Mouse (Mus musculus): Measurements from ENCODE around the gene Osmr. TPM values are rescaled to one million over a fixed set of nuclear protein-coding genes. Genes with fewer than 3 reads are reported as not detected.

Osmr gene
- total RNA-seq (2021): 1 to 10 TPM; 2.3 to 2.5 TPM

DNA sequence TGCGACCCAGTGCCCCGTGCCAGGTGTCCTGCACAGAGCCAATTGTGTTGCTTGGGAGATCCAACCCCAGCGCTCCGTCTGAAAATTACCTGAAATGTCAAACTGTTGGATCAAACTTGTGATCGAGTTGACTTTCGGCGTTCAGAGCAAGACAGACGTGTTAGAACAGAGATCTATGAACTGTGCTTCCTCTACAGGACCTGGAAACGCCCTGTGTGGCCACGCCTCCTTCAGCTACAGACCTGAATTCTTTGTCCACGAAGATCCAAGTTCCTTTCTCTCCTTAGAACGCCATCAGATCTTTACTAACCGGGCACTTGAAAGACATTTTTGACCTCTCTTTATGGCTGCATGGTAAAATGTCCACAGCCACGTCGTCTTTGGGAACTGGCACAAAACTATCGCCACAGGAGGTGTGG is at the start of gene Osmr:
Osmr (minus strand) TSS at position 369 of the 419 bp plus-strand sequence.
- DNase-seq (ENCODE audit: low spot score in 2 of 2): no peak
- intact Hi-C loops (cut with DNase I): no loop called here

DNA sequence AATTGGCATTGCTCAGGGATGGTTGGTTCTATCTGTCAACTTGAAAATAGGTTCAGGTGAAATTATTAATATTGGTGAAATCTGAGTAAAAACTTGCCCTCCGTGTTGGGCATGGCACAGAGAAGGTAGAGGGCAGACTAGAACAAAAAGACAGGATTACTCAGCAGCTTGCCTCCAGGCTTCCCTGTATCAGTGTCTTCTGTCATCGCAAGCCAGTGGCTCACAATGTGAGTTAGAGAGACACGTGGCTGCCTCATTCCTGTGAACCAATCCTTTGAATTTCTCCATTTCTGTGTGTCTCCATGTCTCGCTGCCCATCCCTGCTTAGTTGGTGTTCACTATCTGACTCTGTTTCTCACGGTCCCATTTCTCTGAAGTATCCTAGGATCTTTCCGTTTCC is 44.6 kb upstream of the Osmr start:
- DNase-seq (ENCODE audit: low spot score in 2 of 2): no peak
- intact Hi-C loops (cut with DNase I): no loop called here

DNA sequence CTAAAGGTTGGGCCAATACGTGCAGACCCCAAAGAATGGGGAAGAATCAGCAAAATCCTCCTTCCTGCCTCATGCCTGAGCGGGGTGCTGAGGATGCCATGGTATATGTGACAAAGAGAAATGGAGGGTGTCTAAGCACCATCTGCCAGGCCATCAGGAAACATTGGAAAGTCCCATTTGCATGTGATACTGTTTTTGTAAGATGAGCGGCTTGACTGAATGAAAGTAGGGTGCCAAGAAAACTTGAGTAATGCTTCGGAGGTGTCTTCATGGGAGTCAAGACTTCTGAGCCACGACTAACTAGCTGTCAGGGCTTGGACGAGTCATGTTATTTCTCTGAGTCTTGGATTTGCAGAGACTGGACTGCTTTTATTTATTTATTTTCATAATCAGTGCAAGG is 39.4 kb upstream of the Osmr start:
- intact Hi-C loops (cut with DNase I): loop anchor here (5.0 kb wide), 1 partner anchor 73 kb away; no protein-coding TSS in a partner anchor
- peak in 1 of 2 experiments; percentile 35 for DNase-seq (ENCODE audit: low spot score in 2 of 2)

DNA sequence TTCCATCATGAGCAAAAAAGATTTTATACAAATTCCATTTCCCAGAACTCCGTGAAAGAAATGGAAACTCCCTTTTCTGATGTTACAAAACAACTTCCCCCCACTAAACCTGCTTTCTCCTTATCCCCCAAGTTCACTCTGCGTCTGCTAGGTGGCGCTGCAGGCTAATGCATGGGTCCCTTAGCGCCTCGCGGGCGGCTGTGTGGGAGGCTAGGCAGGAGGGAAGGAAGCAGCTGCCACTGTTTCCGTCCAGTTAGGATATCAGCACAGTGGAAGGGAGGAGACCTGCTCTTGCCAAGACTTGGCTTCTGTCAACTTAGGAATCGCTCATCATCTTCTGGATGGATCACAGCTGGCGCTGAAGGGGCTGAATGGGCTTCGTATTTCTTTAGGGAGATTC is 34.9 kb upstream of the Osmr start:
- DNase-seq (ENCODE audit: low spot score in 2 of 2): peak; percentile 90 to 93
- intact Hi-C loops (cut with DNase I): loop anchor here (1.0 to 5.0 kb wide), 5 partner anchors 69 to 533 kb away; no protein-coding TSS in a partner anchor

DNA sequence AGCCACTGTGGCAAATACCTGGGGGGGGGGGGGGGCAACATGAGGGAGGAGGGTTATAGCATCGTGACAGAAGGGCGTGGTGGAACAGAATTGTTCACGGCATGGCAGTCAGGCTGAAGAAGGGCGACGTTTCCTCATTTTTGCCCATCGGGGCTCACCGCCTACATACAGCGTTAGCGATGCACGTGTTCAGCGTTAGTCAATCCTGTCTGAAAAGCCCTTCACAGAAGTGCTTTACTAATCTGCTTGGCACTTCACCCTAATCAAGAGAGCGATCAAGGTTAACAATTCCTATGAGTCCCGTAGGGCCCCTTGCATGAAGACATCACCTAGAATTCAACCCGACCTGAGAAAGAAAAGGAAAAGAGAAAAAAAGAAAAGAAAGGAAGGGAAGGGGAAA is 34.3 kb upstream of the Osmr start:
- intact Hi-C loops (cut with DNase I): loop anchor here (1.0 to 2.0 kb wide), 4 partner anchors 68 to 534 kb away; no protein-coding TSS in a partner anchor
- no peak for DNase-seq (ENCODE audit: low spot score in 2 of 2)

DNA sequence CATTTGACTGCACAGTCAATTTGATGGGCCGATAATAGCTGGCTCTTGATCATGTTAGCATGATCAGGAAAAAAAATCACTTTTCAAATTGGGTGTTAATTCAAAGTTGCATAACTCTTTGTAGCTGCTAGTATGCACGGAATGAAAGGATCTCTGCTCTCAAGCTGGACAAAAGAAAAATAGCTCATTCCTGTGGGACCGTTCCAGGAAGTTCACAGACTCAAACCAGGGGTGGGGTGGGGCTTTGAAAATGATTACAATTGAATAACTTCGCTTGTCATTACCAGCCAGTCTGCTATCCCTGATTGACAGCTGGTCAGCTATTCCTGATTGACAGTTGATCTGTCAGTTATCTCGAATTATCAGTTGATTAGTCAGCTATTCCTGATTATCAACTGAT is 33.8 kb upstream of the Osmr start:
- intact Hi-C loops (cut with DNase I): loop anchor here (2.0 kb wide), 3 partner anchors 68 to 534 kb away; no protein-coding TSS in a partner anchor
- no peak for DNase-seq (ENCODE audit: low spot score in 2 of 2)

DNA sequence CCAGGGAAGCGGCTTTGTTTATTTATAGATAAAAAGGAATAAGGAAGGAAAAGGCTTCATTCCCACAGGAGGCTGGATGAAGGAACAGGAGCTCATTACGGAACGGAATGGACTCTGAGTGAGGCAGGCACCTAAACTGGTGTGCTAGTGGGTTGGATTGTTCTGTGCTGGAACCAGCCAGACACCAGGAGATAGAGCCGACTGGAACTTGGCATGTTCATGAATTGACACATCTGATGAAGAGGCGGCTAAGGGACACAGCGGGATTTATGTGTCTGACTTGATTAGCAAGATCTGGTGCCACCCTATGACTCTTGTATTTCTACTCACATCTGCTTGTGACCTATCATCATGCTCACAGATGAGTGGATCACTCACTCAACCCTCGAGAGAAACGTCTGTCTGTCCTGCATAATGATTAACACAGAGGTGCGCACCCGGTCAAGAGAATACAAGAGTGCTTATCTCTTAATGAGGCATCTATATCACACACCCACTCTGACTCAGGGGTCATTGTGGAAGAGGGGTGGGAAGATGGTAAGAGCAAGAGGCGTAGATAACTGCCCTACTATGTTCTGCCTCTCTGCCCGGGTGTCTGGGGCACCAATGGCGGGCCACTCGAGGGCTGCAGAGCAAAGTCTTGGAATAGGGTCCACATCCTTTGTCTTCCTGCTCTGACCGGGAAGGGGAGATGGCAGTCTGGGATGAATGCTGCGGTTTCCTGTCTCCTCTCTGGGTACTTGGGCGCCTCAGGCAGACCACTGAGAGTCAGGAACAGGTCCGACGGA is 31.7 kb upstream of the Osmr start:
- intact Hi-C loops (cut with DNase I): no loop called here
- DNase-seq (ENCODE audit: low spot score in 2 of 2): no peak

DNA sequence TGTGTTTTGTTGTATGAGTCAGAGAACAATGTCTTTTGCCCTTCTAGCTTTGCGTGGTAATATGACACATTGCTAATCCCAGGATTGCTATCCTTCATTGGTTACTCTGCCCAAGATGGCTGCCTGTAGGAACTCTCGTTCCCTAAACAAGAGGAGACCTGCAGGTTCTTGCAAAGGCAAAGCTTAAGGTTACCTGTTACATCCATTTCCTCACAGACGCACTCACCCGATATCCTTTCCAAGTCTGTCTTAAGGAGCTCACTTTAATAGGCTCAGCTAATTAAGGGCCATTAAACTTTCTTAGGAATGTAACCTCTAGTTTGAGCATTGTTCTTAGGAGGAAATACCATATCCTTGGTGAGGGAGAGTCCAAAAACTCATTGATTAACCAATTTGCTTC is 31.0 kb upstream of the Osmr start:
- intact Hi-C loops (cut with DNase I): no loop called here
- no peak for DNase-seq (ENCODE audit: low spot score in 2 of 2)

DNA sequence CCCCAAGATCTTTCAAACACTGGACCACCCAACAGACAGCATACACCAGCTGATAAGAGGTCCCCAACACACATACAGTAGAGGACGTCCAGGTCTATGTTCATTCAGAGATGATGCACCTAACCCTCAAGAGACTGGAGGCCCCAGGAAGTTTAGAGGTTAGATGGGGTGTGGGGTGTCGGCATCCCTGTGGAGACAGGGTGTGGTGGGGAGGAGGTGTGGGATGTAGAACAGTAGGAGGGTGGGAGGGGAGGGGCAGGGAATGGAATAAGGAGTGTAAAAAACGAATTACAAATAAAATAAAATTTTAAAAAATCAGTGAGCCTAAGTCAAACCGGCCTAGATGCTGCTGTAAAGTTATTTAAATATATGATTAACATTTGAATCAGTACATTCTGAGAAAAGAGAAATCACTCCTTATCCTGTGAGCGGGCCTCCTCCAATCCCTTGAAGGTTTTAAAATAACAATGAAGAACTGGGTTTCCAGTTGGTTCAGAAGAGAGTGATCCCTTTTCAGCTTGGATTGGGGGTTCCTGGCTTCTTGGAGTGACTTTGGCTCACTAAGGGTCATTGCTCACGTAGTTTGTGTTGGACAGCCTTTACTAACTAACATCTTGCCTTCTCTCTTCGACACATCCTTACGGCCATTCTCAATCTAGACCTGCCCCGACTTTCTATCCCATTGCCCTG is 28.7 kb upstream of the Osmr start:
- intact Hi-C loops (cut with DNase I): no loop called here
- DNase-seq (ENCODE audit: low spot score in 2 of 2): no peak

DNA sequence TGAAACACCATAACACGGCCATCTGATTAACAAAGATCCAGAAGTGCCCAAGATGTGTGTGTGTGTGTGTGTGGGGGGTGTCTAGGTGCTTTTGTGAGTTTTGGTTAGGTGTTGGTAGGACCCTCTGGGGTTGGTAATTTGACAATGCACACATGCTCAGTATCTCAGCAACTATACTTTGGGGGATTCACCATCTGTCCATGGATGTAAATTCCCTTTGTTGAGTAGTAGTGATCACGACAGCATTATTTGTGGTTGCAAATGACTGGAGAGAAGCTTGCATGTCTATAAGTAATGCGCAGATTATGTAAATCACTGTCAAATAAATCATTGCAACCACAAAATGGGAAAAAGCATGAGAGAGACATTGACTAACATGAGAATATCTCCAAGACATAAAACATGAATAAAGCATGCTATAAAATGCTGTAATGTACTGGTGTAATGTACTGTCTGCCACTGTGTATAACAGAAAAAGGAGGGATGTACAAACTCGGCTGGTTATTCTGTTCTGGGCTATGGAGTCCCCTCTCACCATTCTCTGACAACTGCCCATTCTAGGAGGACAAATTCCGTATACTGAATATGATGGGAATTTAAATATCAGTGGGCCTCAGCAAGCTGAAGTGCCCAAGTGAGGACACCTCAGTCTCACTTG is 27.3 kb upstream of the Osmr start:
- intact Hi-C loops (cut with DNase I): no loop called here
- DNase-seq (ENCODE audit: low spot score in 2 of 2): no peak

DNA sequence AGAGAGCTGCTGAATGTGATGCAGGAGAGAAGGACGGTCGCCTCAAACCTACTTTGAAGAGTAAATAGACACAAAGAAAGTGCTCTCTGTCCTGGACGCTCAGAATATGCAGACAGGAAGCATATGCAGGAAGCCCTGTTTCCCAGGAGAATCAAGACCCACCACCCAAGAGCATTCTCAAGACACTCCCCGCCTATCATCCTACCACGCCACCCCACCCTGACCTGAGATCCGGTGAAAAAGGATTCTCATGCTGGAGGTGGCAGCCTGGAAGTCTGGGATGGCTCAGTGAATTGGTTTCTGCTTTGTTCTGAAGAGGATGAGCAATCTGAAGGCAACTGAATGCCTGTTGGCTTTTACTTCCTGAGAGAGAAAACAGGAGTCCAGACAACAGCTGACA is 26.5 kb upstream of the Osmr start:
- intact Hi-C loops (cut with DNase I): no loop called here
- DNase-seq (ENCODE audit: low spot score in 2 of 2): no peak

DNA sequence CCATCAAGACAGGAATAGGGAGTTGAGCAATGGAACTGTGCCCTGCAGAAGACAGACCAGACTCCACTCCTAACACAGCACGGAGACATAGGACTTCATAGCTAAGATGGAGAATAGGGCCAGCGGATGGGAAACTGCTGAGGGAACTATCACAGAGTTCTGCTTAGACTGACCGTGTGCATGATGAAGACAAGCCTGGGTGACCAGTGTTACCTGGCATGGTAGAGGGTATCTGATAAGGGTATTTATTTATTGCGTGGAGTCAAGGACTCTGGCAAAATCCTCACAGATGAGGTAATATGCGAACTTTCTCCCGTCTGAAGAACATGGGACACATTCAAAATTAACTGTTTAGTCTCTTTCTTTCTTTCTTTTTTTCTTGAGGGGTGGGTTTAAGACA is 9.5 kb upstream of the Osmr start:
- no peak for DNase-seq (ENCODE audit: low spot score in 2 of 2)
- intact Hi-C loops (cut with DNase I): loop anchor here (5.0 kb wide), 1 partner anchor 42 kb away; no protein-coding TSS in a partner anchor

DNA sequence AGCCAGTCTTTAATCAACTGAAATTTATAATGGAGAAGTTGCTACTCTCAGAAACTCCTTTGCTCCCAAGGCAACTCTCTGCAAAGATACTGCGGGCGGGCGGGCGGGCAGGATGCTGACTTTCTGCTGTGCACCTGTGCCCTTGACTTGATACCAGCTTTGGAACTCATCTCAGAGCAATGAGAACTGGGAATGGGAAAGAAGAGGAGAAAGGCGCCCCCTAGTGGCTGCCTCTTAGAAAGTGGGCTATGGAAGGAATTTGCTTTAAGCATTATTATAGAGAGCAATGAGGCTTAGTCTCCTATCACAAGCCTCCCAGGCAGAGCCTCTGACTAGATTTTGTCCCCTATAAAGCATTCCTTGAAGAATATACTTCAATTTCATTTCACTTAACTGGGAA is 9.0 kb upstream of the Osmr start:
- intact Hi-C loops (cut with DNase I): loop anchor here (5.0 kb wide), 1 partner anchor 42 kb away; no protein-coding TSS in a partner anchor
- peak; percentile 50 to 55 for DNase-seq (ENCODE audit: low spot score in 2 of 2)

DNA sequence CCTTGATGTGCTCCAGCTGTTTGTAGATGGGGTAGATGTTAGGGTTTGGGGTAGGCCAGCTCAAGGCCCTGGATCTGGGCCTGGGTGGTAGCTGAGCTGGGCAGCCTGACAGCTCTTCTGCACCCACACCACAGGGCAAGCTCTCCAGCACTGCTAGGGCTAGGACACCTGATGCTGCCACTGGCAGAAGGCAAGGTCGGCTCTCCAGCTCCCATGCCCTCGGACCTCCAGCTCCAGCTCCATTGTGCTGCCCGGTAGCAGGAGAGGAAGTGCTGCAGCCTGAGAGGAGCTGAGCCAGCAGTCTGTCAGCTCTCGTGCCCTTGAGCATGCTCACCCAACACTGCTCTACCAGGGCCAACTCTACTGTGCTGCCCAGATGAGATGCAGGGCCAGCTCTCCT is 8.3 kb upstream of the Osmr start:
- intact Hi-C loops (cut with DNase I): loop anchor here (5.0 kb wide), 1 partner anchor 41 kb away; no protein-coding TSS in a partner anchor
- no peak for DNase-seq (ENCODE audit: low spot score in 2 of 2)

DNA sequence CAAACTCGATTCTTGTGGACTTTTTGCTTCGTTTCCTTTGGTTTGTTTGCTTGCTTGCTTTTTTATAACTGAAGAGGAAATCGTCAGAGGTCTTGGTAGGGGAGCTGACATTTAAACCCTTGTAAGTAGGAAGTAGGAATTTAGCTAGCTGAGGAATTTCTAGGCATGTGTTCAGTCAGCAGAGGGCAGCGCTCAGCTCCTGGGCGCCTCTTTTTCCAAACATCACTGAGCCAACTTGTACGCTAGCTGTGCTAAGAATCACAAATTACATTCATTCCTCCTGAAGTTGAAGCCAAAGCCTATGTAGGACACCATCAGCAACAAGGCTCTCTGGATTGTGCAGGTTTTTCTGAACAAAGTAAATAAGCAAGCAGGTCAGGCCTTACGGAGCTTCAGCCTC is 7.4 kb upstream of the Osmr start:
- intact Hi-C loops (cut with DNase I): loop anchor here (5.0 kb wide), 1 partner anchor 40 kb away; no protein-coding TSS in a partner anchor
- DNase-seq (ENCODE audit: low spot score in 2 of 2): peak; percentile 53 to 70

DNA sequence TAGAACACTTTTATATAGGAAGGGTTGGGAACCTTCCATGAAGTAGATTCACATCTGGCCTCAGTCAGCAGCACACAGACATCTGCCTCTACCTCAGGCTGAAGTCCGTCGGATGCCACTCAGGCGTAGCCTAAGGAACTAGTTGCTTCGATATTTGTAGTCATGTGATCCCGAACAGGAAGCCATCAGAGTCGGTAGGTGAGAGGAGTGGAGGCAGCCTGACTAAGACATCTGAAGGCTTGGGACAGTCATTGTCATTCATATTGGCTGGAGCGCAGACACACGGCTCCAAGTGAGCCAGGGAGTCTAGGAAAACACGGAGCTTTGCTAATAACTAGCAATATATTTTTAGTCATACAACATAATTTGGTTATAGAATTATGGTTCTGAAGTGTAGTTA is 6.4 kb upstream of the Osmr start:
- intact Hi-C loops (cut with DNase I): loop anchor here (1.0 to 5.0 kb wide), 2 partner anchors 39 to 345 kb away; no protein-coding TSS in a partner anchor
- DNase-seq (ENCODE audit: low spot score in 2 of 2): no peak

DNA sequence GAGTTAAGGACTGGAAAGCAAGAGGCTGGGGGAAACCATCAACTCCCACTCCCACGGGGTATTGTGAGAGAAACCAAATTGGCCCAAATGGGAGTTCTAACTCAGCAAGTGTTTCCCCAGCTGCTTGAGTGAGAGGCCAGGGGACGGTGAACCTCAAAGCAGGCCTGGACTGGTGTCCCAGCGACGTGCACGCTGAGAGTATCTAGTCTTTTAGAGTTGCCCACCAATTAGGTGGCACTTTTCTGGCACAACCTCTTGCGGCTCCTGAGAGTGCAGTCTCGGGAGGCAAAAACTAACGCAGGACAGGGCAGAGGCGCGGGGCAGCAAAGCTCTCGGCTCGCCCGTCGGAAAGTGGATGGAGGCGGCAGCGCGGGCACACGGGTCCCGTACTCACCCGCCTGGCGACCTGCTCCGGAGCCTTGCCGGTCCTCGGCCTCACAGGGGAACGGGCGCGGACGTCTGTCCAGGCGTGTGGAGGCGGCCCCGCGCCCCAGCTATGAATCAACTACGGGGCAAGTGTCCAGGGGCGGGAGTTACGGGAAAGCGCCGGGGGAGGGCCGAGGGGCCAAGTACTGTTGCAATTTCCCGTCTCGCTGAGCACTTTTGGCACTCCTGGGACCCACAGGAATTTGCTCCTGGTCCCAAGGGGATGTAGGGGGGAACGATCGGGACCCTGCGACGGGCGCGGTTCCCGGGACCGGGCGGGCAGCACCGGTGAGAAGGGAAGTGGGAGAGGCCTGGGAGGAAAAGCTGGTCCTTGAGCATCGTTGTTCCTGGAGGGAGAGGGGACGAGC is 765 bp downstream of the Osmr start:
- DNase-seq (ENCODE audit: low spot score in 2 of 2): no peak

DNA sequence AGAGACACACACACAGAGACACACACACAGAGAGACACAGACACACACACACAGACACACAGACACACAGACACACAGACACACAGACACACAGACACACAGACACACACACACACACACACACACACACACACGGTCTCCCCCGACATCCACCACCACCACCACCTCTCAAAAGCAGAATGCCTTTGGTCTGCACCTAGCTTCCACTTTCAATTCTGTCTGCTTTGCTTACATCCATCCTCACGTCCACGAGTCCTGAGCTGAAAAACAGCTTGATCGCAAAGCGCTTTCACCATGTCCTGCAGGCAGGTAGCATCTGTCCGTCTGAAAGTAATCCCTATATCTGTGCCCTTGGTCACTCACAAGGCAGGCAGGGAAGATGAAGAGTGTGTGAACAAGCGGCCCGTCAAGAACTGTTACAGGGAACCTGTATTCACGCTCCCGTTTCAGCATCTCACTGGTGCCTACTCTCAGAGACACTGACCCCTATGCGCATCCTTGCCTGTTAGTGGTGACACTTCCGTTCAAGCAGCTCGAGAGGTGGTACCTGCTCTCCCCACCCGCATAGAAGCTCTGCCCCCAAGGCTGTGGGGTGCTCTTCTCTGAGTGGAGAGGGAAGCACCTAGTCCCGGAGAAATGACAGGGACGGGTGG is 1.5 kb downstream of the Osmr start:
- intact Hi-C loops (cut with DNase I): no loop called here
- DNase-seq (ENCODE audit: low spot score in 2 of 2): no peak

More for the DNA sequence above, 765 bp downstream of the Osmr start:
- intact Hi-C loops (cut with DNase I): no loop called here
